Mouse (Mus musculus) kidney, postnatal 0 days (tissue): ENCODE measurements around the gene Gm34302. TPM values are rescaled to one million over a fixed set of nuclear protein-coding genes. Genes with fewer than 3 reads are reported as not detected.
"Not testable (repeated sequence)": the region's sequence is repeated elsewhere in the genome, so short reads cannot be mapped to it uniquely, and the experiment has no call there.

Source experiments
- ATAC-seq: fragments of 200-750 bp; cut with Nextera tagmentation; replicated peaks from 2 replicates; pipeline ENCODE4 v1.8.0; 2017; ENCODE audit warnings: low read depth, moderate number of reproducible peaks, moderate TSS enrichment, moderate library complexity; ENCODE audit not compliant: low FRiP score
- DNase-seq: peaks from one replicate; pipeline ENCODE4 v3.0.0-alpha.2; 2016; ENCODE audit warnings: low spot score
- H3K27ac ChIP-seq: fragments of 300-500 bp; sonication (generic); 2 replicates; pipeline ENCODE4 v1.5.1; 2014; ENCODE audit warnings: mild to moderate bottlenecking
- H3K27me3 ChIP-seq: fragments of 300-500 bp; sonication (generic); 2 replicates; pipeline ENCODE4 v1.6.1; 2014; ENCODE audit warnings: low read length, mixed read lengths; ENCODE audit not compliant: insufficient read depth
- H3K36me3 ChIP-seq: fragments of 300-500 bp; sonication (generic); 2 replicates; pipeline ENCODE4 v1.6.1; 2014; ENCODE audit warnings: low read length, mixed read lengths; ENCODE audit not compliant: insufficient read depth
- H3K4me1 ChIP-seq: fragments of 300-500 bp; sonication (generic); replicated peaks from 2 replicates; pipeline ENCODE4 v1.6.1; 2014; ENCODE audit warnings: antibody characterized with exemption, low read length, mixed read lengths; ENCODE audit not compliant: insufficient read depth
- H3K4me2 ChIP-seq: fragments of 300-500 bp; sonication (generic); 2 replicates; pipeline ENCODE4 v1.6.1; 2014; ENCODE audit warnings: mild to moderate bottlenecking, low read length, moderate library complexity, mixed read lengths
- H3K4me3 ChIP-seq: fragments of 300-500 bp; sonication (generic); replicated peaks from 2 replicates; pipeline ENCODE4 v1.5.1; 2014; ENCODE audit warnings: low read depth, low read length
- H3K9ac ChIP-seq: fragments of 300-500 bp; sonication (generic); 2 replicates; pipeline ENCODE4 v1.6.1; 2014; ENCODE audit warnings: low read depth, low read length
- H3K9me3 ChIP-seq: fragments of 300-500 bp; sonication (generic); replicated peaks from 2 replicates; pipeline ENCODE4 v1.6.1; 2016; ENCODE audit warnings: low read length, inconsistent platforms, mixed read lengths
- CTCF ChIP-seq: IDR thresholded peaks from 2 replicates; pipeline ENCODE4 v1.5.1; 2016; ENCODE audit warnings: antibody characterized with exemption, low read depth, mild to moderate bottlenecking, moderate library complexity
- WGBS: fragments of 180-500 bp; shearing (Covaris S2); extraction: QIAGEN DNeasy Blood & Tissue Kit; methylation state at CpG from one replicate; pipeline ENCODE4 v1.1.7; 2014; 5-methylcytosine and 5-hydroxymethylcytosine counted together
- polyA plus RNA-seq: library from polyadenylated mRNA; unstranded; fragments of >200 nt; fragmentation: Nextera tagmentation; extraction: Ambion mirVana; gene quantifications from 2 replicates; pipeline ENCODE4 v1.2.1, GENCODE M21; 2015

Gm34302 gene
- 0.71 TPM in 1 of 2 replicates, not detected in the other for polyA plus RNA-seq

- ATAC-seq: no peak
- 51% methylated on average over 1 of the region's 1 CpGs for whole genome bisulfite sequencing
Measured at GRCm38 (mm10) chr3:63483726-63484125, at the start of gene Gm34302. Gene Gm34302 (minus strand): TSS chr3:63483879.

GRCm38 (mm10) chr3:63531847-63532246 lies 48.2 kb upstream of the Gm34302 start:
- H3K4me2 ChIP-seq: no peak overlapping the region
- ATAC-seq: no peak
- H3K27ac ChIP-seq: no peak overlapping the region
- H3K27me3 ChIP-seq: no peaks in the 10 kb centered on the region
- no peak for DNase-seq
- no peak for TF ChIP-seq CTCF
- no peaks in the 10 kb centered on the region for H3K36me3 ChIP-seq
- H3K9me3 ChIP-seq: no peaks in the 10 kb centered on the region
- 44% methylated on average over 1 of the region's 1 CpGs for WGBS
- no peaks in the 10 kb centered on the region for H3K4me1 ChIP-seq
- no peak overlapping the region for H3K9ac ChIP-seq
- no peak overlapping the region for H3K4me3 ChIP-seq

More at GRCm38 (mm10) chr3:63483726-63484125, at the start of gene Gm34302:
- Histone ChIP-seq H3K9me3 (no peaks in the 10 kb centered on the region), H3K4me2 (no peak within 1 kb of the TSS), H3K4me1 (no peaks in the 10 kb centered on the region), H3K36me3 (no peaks in the 10 kb centered on the region), H3K27ac (no peak within 1 kb of the TSS), H3K4me3 (no peak within 1 kb of the TSS), H3K9ac (no peak within 1 kb of the TSS), H3K27me3 (no peaks in the 10 kb centered on the region)
- DNase-seq: no peak
- no peak for TF ChIP-seq CTCF

GRCm38 (mm10) chr3:63517681-63518080 lies 34.0 kb upstream of the Gm34302 start:
- Histone ChIP-seq H3K4me3 (no peak overlapping the region), H3K27me3 (no peaks in the 10 kb centered on the region), H3K36me3 (no peaks in the 10 kb centered on the region), H3K4me1 (no peaks in the 10 kb centered on the region), H3K4me2 (no peak overlapping the region), H3K27ac (no peak overlapping the region), H3K9me3 (no peaks in the 10 kb centered on the region), H3K9ac (no peak overlapping the region)
- DNase-seq: no peak
- no peak for TF ChIP-seq CTCF
- WGBS: 100% methylated on average over 1 of the region's 1 CpGs
- no peak for ATAC-seq

- H3K27ac ChIP-seq, H3K9ac ChIP-seq, H3K36me3 ChIP-seq, H3K27me3 ChIP-seq, H3K4me3 ChIP-seq, H3K9me3 ChIP-seq, DNase-seq, ATAC-seq, H3K4me1 ChIP-seq, H3K4me2 ChIP-seq: not testable (repeated sequence)
- WGBS: 87% methylated on average over 3 of the region's 3 CpGs
Measured at GRCm38 (mm10) chr3:63516279-63516678, 32.6 kb upstream of the Gm34302 start.

- no peaks in the 10 kb centered on the region for H3K4me1 ChIP-seq
- no peak overlapping the region for H3K9ac ChIP-seq
- H3K27ac ChIP-seq: no peak overlapping the region
- WGBS: 92% methylated on average over 6 of the region's 6 CpGs
- DNase-seq (no peak), ATAC-seq (no peak)
- no peak overlapping the region for H3K4me3 ChIP-seq
- no peaks in the 10 kb centered on the region for H3K9me3 ChIP-seq
- no peak overlapping the region for H3K4me2 ChIP-seq
- TF ChIP-seq CTCF: no peak
- H3K27me3 ChIP-seq: no peaks in the 10 kb centered on the region
- H3K36me3 ChIP-seq: no peaks in the 10 kb centered on the region
Measured at GRCm38 (mm10) chr3:63511316-63511715, 27.6 kb upstream of the Gm34302 start.

- WGBS: 92% methylated on average over 2 of the region's 2 CpGs
- no peak overlapping the region for H3K9ac ChIP-seq
- H3K4me1 ChIP-seq: no peaks in the 10 kb centered on the region
- no peaks in the 10 kb centered on the region for H3K27me3 ChIP-seq
- ATAC-seq: no peak
- no peak overlapping the region for H3K4me3 ChIP-seq
- H3K4me2 ChIP-seq: no peak overlapping the region
- DNase-seq: no peak
- TF ChIP-seq CTCF: no peak
- H3K36me3 ChIP-seq: no peaks in the 10 kb centered on the region
- H3K9me3 ChIP-seq: no peaks in the 10 kb centered on the region
- no peak overlapping the region for H3K27ac ChIP-seq
Measured at GRCm38 (mm10) chr3:63509484-63509883, 25.8 kb upstream of the Gm34302 start.

- ATAC-seq: no peak
- 80% methylated on average over 5 of the region's 5 CpGs for WGBS
- H3K4me2 ChIP-seq: no peak overlapping the region
- H3K4me1 ChIP-seq: no peaks in the 10 kb centered on the region
- no peak overlapping the region for H3K27ac ChIP-seq
- no peak for TF ChIP-seq CTCF
- H3K9ac ChIP-seq: no peak overlapping the region
- no peak for DNase-seq
- no peaks in the 10 kb centered on the region for H3K9me3 ChIP-seq
- H3K4me3 ChIP-seq: no peak overlapping the region
- no peaks in the 10 kb centered on the region for H3K27me3 ChIP-seq
- no peaks in the 10 kb centered on the region for H3K36me3 ChIP-seq
Measured at GRCm38 (mm10) chr3:63508924-63509323, 25.2 kb upstream of the Gm34302 start.
